Mouse (Mus musculus): Measurements from ENCODE around the gene Serpina9. TPM values are rescaled to one million over a fixed set of nuclear protein-coding genes. Genes with fewer than 3 reads are reported as not detected.

Gene Serpina9
- under 1 TPM in 1 of 2 experiments, not detected in 1; 0.17 TPM for total RNA-seq (2021)
- long read RNA-seq, experiment 1, partial matches to known transcripts: 0 of 1 reads
- long read RNA-seq, experiment 1, other reads (novel, unspliced or antisense): 1 of 1 reads
- long read RNA-seq, experiment 2: 0 reads

DNA sequence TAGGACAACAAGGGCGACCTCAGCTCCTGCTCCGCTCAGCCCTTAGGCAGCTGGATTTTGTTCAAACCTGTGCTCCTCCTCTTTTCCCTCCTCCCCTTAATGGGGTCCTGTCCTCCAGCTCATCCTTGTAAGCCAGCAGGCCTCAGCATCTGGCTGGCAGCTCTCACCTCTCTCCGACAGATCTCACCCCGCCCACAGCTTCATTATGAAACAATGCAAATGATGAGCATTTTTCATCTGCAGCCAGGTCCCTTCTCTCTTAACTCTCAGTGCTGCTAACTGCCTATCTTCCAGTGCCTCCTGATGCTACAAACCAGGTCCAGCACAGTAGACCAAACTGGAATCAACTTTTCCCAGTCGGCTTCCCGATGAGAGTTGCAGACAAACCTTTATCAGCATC is at the start of gene Serpina9:
TSS of gene Serpina9 (minus strand) at position 136 of the 400 bp plus-strand sequence.
- DNase-seq (ENCODE audit: low spot score in 2 of 2): no peak

DNA sequence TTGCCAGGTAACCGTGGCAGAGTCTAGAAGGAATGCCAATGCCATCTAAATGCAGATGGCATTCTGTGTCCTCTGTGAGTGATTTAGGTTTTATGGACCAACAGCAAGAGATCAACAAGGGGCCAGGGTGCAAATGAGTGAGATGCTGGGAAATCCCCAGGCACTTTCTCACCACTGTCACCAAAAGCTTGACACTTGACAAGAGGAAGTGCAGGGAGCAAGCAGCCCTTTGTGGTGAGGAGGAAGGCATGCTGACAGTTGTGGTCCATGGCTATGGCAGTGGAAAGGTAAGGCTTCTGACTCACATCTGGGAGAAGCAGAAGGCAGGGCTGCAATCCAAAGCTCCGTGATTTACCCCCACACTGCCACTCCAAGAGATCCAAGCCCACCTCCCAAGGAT is 48.3 kb upstream of the Serpina9 start:
- no peak for DNase-seq (ENCODE audit: low spot score in 2 of 2)

DNA sequence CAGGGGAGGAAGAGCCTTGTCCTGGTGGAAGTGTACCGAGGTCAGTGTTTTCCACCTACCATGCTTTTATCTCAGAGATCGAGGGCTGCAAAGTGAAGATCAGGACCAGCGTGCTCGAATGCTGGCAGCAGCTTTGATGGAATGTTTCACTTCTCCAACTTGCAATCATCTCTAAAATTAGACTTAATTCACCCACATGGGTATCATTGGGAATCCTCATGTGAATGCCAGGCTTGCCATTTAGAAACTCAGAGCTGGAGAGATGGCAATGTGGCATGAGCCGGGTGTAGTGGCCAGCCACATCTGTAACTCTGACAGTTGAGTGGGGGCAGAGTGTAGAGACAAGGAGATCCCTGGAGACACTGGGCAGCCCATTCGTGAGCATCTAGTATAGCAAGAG is 46.6 kb upstream of the Serpina9 start:
- DNase-seq (ENCODE audit: low spot score in 2 of 2): no peak

DNA sequence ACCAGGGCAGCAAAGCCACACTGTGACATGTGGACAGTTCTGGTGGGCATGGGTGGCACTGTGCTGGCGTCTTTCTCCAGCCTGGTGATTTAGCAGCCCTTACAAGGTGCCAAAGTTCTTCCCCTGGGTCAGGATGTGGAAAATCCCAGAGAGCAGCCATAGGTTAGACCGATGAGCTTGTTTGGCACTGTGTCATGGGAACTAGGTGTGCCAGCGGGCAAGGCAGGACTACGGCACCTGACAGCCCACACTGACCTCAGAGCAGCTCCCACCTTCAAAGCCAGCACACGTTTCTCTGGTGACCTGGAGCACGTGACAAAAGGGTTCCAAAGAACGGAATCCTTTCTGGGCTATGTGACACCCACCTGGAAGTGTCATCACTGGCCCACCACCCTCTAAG is 44.0 kb upstream of the Serpina9 start:
- no peak for DNase-seq (ENCODE audit: low spot score in 2 of 2)

- DNase-seq (ENCODE audit: low spot score in 2 of 2): no peak
Observed at GRCm38 (mm10) chr12:104057050-104057449, 43.5 kb upstream of the Serpina9 start.

- no peak for DNase-seq (ENCODE audit: low spot score in 2 of 2)
Observed at GRCm38 (mm10) chr12:104055755-104056154, 42.2 kb upstream of the Serpina9 start.

DNA sequence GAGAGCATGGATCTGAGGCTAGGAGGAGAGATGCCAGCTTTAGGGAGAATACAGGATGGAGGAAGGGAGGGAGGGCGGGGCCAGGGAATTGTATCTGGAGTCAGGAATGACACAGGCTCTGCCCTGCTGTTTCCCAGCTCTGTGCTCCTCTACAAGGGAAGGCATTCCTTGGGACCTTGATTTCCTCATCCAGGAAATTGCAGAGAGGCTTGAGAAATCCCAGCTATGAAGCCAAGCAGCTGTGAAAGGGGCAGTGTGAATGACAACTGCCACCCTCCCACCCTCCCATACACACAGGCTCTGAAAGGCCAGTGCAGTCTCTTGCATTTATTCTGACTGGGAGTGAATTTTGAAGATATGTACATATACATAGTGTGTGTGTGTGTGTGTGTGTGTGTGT is 40.4 kb upstream of the Serpina9 start:
- no peak for DNase-seq (ENCODE audit: low spot score in 2 of 2)

DNA sequence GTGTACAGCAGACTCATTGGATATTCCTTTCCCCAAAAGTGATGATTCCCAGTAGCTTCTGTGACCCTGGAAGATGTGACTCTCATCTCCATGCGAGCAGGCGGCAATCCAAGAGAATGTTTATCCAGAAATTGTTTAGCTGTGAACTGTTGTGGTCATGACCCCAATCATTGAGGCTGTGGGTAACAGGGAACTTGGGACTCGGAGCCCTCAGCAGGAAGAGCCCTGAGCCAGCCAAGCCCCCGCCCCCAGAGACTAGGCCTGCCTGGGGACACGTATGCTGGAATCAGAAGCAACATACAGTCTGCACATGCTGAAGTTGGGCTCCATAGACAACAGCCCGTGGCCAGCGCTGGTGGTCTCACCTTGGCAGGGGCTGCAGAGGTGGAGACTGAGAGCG is 32.2 kb upstream of the Serpina9 start:
- DNase-seq (ENCODE audit: low spot score in 2 of 2): no peak

- no peak for DNase-seq (ENCODE audit: low spot score in 2 of 2)
Observed at GRCm38 (mm10) chr12:104044343-104044742, 30.8 kb upstream of the Serpina9 start, which contains the start of gene Serpina12. Serpina12 (minus strand) TSS chr12:104044443.

GRCm38 (mm10) chr12:104042753-104043152 is 29.2 kb upstream of the Serpina9 start:
- no peak for DNase-seq (ENCODE audit: low spot score in 2 of 2)

- DNase-seq (ENCODE audit: low spot score in 2 of 2): no peak
Observed at GRCm38 (mm10) chr12:104041401-104041800, 27.8 kb upstream of the Serpina9 start.

DNA sequence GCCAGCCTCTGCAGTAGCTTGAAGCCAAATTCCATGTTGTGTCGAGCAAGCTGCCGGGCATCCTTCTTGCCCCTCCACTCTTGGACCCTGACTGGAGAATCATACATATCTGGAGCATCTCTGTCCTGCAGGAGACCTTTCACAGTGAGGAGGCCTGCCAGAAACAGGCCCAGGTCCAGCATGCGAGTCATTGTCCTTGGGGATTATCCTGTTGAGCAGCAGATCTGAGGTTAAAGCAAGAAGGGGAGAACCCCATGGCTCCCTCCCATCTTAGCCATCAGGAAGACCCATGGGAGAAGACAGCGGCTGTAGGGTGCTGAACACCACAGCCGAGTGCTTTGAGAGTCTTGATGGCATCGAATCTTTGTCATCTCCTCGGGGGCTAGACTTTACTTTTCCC is 24.6 kb upstream of the Serpina9 start:
- no peak for DNase-seq (ENCODE audit: low spot score in 2 of 2)

DNA sequence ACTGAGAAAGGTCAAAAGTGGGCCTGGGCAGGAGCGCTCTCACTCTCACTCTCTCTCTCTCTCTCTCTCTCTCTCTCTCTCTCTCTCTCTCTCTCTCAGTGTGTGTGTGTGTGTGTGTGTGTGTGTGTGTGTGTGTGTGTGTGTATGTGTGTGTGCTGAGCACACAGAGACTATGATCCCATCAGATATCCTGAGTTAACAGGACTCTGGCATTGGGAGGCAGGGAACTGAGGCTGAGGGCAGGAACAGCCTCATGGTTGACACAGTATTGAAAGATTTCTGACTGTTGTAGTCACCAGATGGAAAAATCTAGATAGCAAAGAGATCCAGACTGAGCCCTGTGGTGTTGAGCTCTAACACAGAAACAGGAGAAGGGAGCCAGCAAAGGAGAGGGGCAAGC is 20.2 kb upstream of the Serpina9 start:
- DNase-seq (ENCODE audit: low spot score in 2 of 2): no peak

DNA sequence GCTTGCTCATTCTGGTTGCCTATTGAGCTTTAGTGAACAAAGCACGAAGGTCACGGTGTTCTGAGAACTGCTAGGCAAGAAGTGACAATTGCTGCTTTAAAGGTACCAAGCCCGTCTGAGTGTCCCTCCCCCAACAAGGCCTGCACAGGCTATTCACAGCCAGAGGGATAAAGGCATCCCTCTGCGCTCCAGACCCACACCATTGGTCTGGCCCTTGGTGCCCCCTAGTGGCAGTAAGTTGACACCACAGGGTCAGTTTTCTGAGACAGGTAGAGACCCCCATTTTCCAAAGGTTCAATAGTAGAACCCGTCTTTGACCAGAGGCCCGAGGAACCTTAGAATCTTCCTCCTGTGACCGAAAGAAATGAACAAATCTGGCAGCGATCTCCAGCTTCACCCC is 16.4 kb upstream of the Serpina9 start:
- DNase-seq (ENCODE audit: low spot score in 2 of 2): no peak

DNA sequence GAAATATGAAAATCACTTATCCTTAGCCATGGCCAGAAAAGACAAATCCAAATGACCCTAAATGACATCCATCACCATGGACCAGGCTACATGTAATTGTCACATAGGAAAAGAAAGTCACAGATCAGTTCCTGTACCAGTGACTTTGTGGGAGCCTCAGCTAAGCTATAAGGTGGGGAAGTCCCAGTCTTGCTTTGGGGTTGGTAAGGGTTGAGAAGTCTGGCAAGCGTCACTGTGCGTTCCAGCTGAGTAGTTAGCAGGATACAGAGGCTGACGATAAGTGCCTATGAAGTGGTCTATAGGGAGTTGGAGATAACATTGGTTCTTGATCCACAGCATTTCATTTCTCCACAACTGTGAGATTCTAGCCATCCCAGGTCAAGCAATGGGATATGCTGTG is 1.7 kb upstream of the Serpina9 start:
- DNase-seq (ENCODE audit: low spot score in 2 of 2): no peak

GRCm38 (mm10) chr12:104004689-104005088 is 8.9 kb downstream of the Serpina9 start:
- DNase-seq (ENCODE audit: low spot score in 2 of 2): no peak

- no peak for DNase-seq (ENCODE audit: low spot score in 2 of 2)
Observed at GRCm38 (mm10) chr12:104003238-104003612, 10.3 kb downstream of the Serpina9 start.

DNA sequence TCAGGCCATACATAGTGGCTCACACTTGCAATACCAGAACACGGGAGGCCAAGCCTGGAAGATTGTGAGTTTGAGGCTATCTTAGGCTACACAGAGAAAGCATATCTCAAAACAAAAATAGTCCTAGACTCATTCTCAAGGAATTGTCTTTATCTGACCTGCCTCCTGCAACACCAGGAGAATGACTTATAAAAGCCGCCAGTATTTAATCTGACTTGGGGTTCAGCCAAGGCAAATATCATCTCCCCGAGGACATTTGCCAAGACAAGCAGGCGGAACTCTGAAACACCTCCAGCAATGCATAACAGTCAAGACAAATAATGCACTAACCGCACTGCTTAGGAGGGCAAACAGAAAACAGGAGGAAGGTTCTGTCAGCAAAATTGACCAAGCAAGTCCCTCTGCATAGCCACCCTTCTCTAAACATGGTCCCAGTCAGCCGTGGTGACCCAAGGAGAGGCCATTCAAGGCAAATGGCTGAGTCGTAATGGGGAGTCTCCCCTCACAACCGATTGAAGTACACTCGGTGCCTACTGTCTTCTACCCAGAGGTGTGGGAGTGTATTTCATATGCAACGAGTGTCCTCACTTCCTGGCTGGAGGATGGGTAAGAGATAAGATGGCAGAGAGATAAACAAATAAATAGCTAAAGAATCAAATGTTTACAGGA is 10.9 kb downstream of the Serpina9 start:
- DNase-seq (ENCODE audit: low spot score in 2 of 2): no peak

DNA sequence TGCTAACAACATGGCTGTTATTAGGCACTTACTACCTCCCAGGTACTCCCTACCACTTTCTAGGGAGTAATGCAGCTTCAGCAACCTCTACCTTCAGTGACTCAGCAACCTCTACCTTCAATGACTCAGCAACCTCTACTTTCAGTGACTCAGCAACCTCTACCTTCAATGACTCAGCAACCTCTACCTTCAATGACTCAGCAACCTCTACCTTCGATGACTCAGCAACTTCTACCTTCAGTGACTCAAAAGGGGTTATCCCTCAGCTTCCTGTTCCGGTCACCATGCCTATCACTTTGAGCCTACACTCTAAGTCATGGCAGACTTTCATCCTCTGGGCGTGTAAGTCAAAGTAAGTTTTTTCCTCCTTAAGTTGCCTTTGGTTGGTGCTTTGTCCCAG is 13.0 kb downstream of the Serpina9 start:
- no peak for DNase-seq (ENCODE audit: low spot score in 2 of 2)

DNA sequence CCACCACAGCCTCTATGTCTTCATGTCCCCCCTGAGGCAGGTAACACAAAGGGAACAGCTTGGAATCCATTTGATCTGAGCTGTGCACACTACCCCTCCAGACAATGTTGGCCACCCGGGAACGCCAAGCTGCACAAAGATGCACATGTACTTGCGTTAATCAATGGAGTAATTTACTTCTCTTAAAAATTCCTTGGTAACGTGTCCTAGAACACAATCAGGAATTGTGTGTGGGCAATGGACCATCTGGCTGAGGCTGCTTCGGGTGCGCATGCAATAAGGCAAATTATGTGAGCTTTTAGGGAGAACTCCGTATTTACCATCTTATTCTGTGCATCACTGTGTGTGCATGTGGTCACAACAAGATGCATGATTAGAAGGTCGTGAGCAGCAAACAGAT is 13.9 kb downstream of the Serpina9 start:
- no peak for DNase-seq (ENCODE audit: low spot score in 2 of 2)

DNA sequence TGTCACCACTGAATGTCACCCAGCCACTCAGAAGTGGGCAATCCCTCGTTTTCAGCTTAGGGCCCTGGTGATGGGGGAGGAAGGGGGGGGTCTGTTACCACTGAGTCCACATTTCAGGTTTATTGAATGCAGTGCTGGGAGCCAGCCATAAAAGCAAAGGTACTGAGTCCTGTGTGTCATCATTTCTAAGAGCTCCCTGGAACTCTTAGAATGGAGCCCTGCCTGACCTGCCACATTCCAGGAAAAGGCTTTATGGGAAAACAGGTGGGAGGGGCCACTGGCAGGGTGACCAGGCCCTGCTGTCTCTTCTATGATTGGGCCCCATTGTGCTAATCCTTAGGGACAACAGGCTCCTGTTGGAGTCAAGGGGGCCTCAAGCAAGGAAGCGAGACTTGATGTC is 17.0 kb downstream of the Serpina9 start:
- DNase-seq (ENCODE audit: low spot score in 2 of 2): no peak

DNA sequence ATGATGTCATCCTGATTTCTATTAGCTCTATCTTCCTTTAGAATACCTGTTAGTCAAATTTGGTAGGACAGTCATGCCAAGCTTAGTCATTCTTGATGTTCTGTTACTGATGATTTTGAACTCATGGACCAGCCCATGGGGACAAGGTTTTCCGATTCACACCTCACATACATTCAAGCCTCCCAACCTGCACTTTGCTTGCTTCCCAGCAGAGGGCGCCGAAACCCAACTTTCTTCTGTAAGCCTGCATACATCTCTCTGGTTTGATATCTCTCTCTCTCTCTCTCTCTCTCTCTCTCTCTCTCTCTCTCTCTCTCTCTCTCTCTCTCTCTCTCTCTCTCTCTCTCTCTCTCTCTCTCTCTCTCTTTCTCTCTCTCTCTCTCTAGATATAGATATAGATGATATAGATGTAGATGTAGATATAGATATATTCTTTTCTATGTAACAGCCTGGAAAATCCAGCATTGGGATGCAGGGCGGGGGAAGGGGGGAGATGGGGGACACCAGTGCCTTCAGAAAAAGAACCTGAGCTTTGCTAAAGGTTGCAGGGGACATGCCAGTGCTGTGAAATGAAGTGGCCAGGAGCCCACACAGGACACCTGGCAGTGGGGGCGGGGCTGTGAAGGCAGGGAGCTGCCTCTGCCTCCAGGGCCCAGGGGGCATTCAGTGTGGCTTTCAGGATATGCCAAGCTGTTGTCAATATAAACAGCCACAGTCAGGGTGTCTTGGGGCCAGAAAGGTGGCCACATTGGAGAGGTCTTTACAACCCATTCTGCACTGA is 18.1 kb downstream of the Serpina9 start:
- DNase-seq (ENCODE audit: low spot score in 2 of 2): peak; percentile 25 to 28

- no peak for DNase-seq (ENCODE audit: low spot score in 2 of 2)
Observed at GRCm38 (mm10) chr12:103992945-103993344, 20.6 kb downstream of the Serpina9 start.
